ENCODE assay signal across 9 mouse cellular contexts in genomic region chr2:35495486-35496278, GRCm38 (mm10). TPM values are rescaled to one million over a fixed set of nuclear protein-coding genes. Genes with fewer than 3 reads are reported as not detected.
DNase-seq lines count a peak whose midpoint lies in the region; ATAC-seq lines count a peak whose summit lies in the region.
"Had no signal": no experiment of that assay in that cellular context is flagged by ENCODE, and none has a peak within 500 bp of the region (broad histone marks: within the 10 kb centered on the region; RNA-seq: fewer than 3 reads in every experiment).

No protein-coding gene starts in this region.

- no peak overlapping the region for H3K4me3 ChIP-seq in forebrain, embryonic 11.5 days (ENCODE audit: low read depth, low read length)
- H3K4me3 ChIP-seq: midbrain, embryonic 13.5 days had no signal

- H3K27me3 ChIP-seq in forebrain, embryonic 11.5 days (ENCODE audit: control insufficient read depth, insufficient read depth, low read length) = no peaks in the 10 kb centered on the region
- H3K27me3 ChIP-seq: midbrain, embryonic 13.5 days had no signal

- H3K9me3 ChIP-seq in forebrain, embryonic 11.5 days (ENCODE audit: control insufficient read depth, low read length) = no peaks in the 10 kb centered on the region
- H3K9me3 ChIP-seq: midbrain, embryonic 13.5 days had no signal

- WGBS in forebrain, embryonic 11.5 days = 89% methylated on average over 16 of the region's 16 CpGs

- H3K27ac ChIP-seq in forebrain, embryonic 11.5 days (ENCODE audit: low read depth, low read length) = no peak overlapping the region
- H3K27ac ChIP-seq: midbrain, embryonic 13.5 days had no signal

- H3K9ac ChIP-seq in forebrain, embryonic 11.5 days (ENCODE audit: low read length) = no peak overlapping the region
- H3K9ac ChIP-seq: midbrain, embryonic 13.5 days had no signal

- H3K36me3 ChIP-seq in forebrain, embryonic 11.5 days (ENCODE audit: control insufficient read depth, insufficient read depth, low read length) = no peaks in the 10 kb centered on the region
- H3K36me3 ChIP-seq: midbrain, embryonic 13.5 days had no signal

- ATAC-seq in monocyte, adult 5-6 weeks (replicated peaks; ENCODE audit: insufficient number of reproducible peaks, low FRiP score, low TSS enrichment, poor library complexity, severe bottlenecking) = peak; percentile 76
- ATAC-seq in forebrain, embryonic 11.5 days (replicated peaks; ENCODE audit: low FRiP score) = no peak
- ATAC-seq: midbrain, embryonic 13.5 days had no signal

- H3K4me1 ChIP-seq in forebrain, embryonic 11.5 days (replicated peaks; ENCODE audit: control insufficient read depth, insufficient read depth, low read length) = peaks cover 1% of the 10 kb centered on the region; the same call in 1 of the 2 replicates

- DNase-seq in adrenal gland, adult 8-10 months = peak; percentile 12
- DNase-seq in adrenal gland, postnatal 4 days (ENCODE audit: low spot score in 2 of 2) = no peak
- peak; percentile 97 for DNase-seq in 416B (ENCODE audit: low read depth)
- peak; percentile 20 to 31 for DNase-seq in heart, postnatal 36 days
- DNase-seq in forebrain, embryonic 11.5 days (ENCODE audit: low spot score) = no peak
- DNase-seq in cerebellum, adult 9-11 months = no peak
- no peak for DNase-seq in right cerebral cortex, postnatal 10 days (ENCODE audit: low spot score in 2 of 2)

- H3K4me2 ChIP-seq in forebrain, embryonic 11.5 days (ENCODE audit: low read depth, low read length, severe bottlenecking) = no peak overlapping the region
- H3K4me2 ChIP-seq: midbrain, embryonic 13.5 days had no signal

- intact Hi-C loops in heart, postnatal 36 days (cut with DNase I) = no loop called here

RNA-seq across cellular contexts. Expression of gene Ggta1, which starts 32.7 kb away (rescaled TPM):
- 10 to 100 TPM in 3 of 4 experiments, 1 to 10 TPM in 1; 8.8 to 14.1 (median 10.8) TPM for total RNA-seq in adrenal gland, adult 8-10 months (2022)
- 10 to 100 TPM; 15.0 to 15.4 TPM for total RNA-seq in adrenal gland, postnatal 4 days (2021)
- 10 to 100 TPM; 19.0 to 22.5 TPM for total RNA-seq in heart, postnatal 36 days (2021)
- 133 to 163 TPM (median 146 TPM) in 3 replicates for total RNA-seq in monocyte, adult 5-6 weeks (2017)
- polyA plus RNA-seq in forebrain, embryonic 11.5 days (2014; fragmentation: Nextera tagmentation; extraction: Ambion mirVana) = 5.1 and 7.2 TPM in 2 replicates

Comparison
In these comparisons a context has a peak if more than half of its experiments do, and no peak if none do; other contexts are left out.
1. DNase-seq: peak in adrenal gland, adult 8-10 months (single experiment), 416B (single experiment) and heart, postnatal 36 days (2 of 2); none in adrenal gland, postnatal 4 days (0 of 2), forebrain, embryonic 11.5 days (single experiment), cerebellum, adult 9-11 months (single experiment) and right cerebral cortex, postnatal 10 days (0 of 2).